Mouse (Mus musculus) embryonic facial prominence, embryonic 14.5 days (tissue): Measurements from ENCODE around the gene Traf5. TPM values are rescaled to one million over a fixed set of nuclear protein-coding genes. Genes with fewer than 3 reads are reported as not detected.
A peak's percentile ranks its signal among the peaks of the same experiment; 100 is the strongest.

Experiments used
- ATAC-seq: fragments of 200-750 bp; cut with Nextera tagmentation; 2 replicates; pipeline ENCODE4 v1.8.0; 2017; ENCODE audit warnings: low read depth, moderate number of reproducible peaks, moderate TSS enrichment
- DNase-seq: peaks from one replicate; pipeline ENCODE4 v3.0.0-alpha.2; 2015; ENCODE audit warnings: low spot score
- H3K27ac ChIP-seq: fragments of 300-500 bp; sonication (generic); replicated peaks from 2 replicates; pipeline ENCODE4 v1.5.1; 2014; ENCODE audit warnings: low read depth, mild to moderate bottlenecking, low read length, moderate library complexity
- H3K27me3 ChIP-seq: fragments of 300-500 bp; sonication (generic); replicated peaks from 2 replicates; pipeline ENCODE4 v1.6.1; 2014; ENCODE audit warnings: low read length; ENCODE audit not compliant: control insufficient read depth, insufficient read depth
- H3K36me3 ChIP-seq: fragments of 300-500 bp; sonication (generic); 2 replicates; pipeline ENCODE4 v1.6.1; 2014; ENCODE audit warnings: low read length, mixed read lengths; ENCODE audit not compliant: control insufficient read depth, insufficient read depth
- H3K4me1 ChIP-seq: fragments of 300-500 bp; sonication (generic); 2 replicates; pipeline ENCODE4 v1.6.1; 2014; ENCODE audit warnings: antibody characterized with exemption, low read length; ENCODE audit not compliant: control insufficient read depth, insufficient read depth
- H3K4me2 ChIP-seq: fragments of 300-500 bp; sonication (generic); 2 replicates; pipeline ENCODE4 v1.6.1; 2014; ENCODE audit warnings: low read depth, mild to moderate bottlenecking, low read length, moderate library complexity, mixed read lengths
- H3K4me3 ChIP-seq: fragments of 300-500 bp; sonication (generic); 2 replicates; pipeline ENCODE4 v1.5.1; 2014; ENCODE audit warnings: low read depth, mild to moderate bottlenecking, low read length
- H3K9ac ChIP-seq: fragments of 300-500 bp; sonication (generic); 2 replicates; pipeline ENCODE4 v1.6.1; 2014; ENCODE audit warnings: low read depth, mild to moderate bottlenecking, low read length, moderate library complexity, mixed read lengths
- H3K9me3 ChIP-seq: fragments of 300-500 bp; sonication (generic); 2 replicates; pipeline ENCODE4 v1.6.1; 2016; ENCODE audit warnings: low read length; ENCODE audit not compliant: control insufficient read depth
- WGBS: fragments of 180-500 bp; shearing (Covaris S2); extraction: QIAGEN DNeasy Blood & Tissue Kit; methylation state at CpG from one replicate; pipeline ENCODE4 v1.1.7; 2014; 5-methylcytosine and 5-hydroxymethylcytosine counted together
- polyA plus RNA-seq: library from polyadenylated mRNA; unstranded; fragments of >200 nt; fragmentation: Nextera tagmentation; extraction: Ambion mirVana; gene quantifications from 2 replicates; pipeline ENCODE4 v1.2.1, GENCODE M21; 2014

The Traf5 gene
- polyA plus RNA-seq, 1 experiment from 2014 or later = 19.7 TPM

DNA sequence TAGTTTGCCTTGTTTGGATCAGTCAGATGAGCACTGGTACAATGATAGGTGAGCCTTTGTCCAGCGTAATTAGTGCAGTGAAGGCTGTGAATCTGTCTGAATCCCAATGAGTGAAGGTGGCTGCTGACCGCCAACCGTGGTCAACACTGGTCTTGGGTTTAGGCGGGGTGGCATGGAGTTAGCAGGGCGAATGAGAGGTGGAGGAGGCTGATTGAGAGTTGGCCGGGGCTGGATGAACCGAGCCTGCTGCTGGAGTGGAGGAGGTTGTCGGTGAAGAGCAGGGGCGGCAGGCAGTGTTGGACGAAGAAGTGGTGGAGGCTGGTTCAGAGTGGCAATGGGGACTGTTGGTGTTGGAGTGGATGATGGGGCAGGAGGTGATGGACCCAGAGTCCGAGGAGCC lies 8.4 kb upstream of the Traf5 start:
- Histone ChIP-seq H3K9ac (no peak overlapping the region), H3K4me1 (no peaks in the 10 kb centered on the region), H3K27ac (no peak overlapping the region), H3K27me3 (no peaks in the 10 kb centered on the region), H3K4me2 (no peak overlapping the region), H3K4me3 (no peak overlapping the region), H3K36me3 (peaks cover 39% of the 10 kb centered on the region), H3K9me3 (no peaks in the 10 kb centered on the region)
- ATAC-seq = no peak
- WGBS = 94% methylated on average over 11 of the region's 11 CpGs
- DNase-seq = no peak

GRCm38 (mm10) chr1:192095626-192096025 lies 3.3 kb upstream of the Traf5 start:
- no peak overlapping the region for H3K4me2 ChIP-seq
- peaks cover 10% of the 10 kb centered on the region for H3K4me1 ChIP-seq
- DNase-seq (no peak), ATAC-seq (no peak)
- H3K9ac ChIP-seq = no peak overlapping the region
- WGBS = 92% methylated on average over 5 of the region's 5 CpGs
- peaks cover 9% of the 10 kb centered on the region for H3K36me3 ChIP-seq
- no peaks in the 10 kb centered on the region for H3K9me3 ChIP-seq
- no peaks in the 10 kb centered on the region for H3K27me3 ChIP-seq
- no peak overlapping the region for H3K4me3 ChIP-seq
- no peak overlapping the region for H3K27ac ChIP-seq

DNA sequence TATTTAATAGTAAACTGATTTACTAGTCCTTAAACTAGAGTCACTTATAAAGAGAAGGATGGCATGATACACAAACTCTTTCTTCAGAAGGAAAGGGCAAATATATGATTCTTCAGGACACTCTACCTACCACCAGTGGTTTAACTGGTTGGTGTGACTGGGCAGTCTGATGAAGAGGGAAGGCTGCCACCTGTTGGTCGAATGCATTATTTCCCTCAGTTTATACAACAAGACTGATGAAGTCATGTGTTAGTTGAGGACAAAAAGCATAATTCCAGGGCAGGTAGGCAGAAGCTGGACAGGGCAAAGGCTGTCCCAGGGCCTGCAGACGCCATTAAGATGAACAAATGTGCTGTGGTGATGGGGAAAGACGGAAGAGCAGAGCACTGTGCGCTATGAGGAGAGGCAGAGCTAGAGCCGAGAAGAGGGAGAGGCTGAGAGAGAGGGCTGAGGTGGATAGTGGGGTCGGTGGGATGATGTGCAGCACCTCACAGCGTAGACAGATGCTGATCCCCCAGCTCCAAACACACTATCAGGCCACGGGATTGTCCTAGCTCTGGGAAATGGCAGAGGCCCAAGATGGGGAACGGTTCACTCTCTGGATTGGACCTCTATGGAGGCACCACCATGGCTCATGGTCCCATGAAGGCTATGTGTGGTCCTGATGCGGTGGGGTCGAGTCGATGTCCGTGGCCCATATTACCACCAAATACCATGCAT lies 2.3 kb upstream of the Traf5 start:
- H3K4me2 ChIP-seq = no peak overlapping the region
- no peak overlapping the region for H3K9ac ChIP-seq
- H3K27me3 ChIP-seq = no peaks in the 10 kb centered on the region
- no peak overlapping the region for H3K4me3 ChIP-seq
- ATAC-seq (no peak), DNase-seq (peak; percentile 69)
- H3K4me1 ChIP-seq = peaks cover 17% of the 10 kb centered on the region
- H3K9me3 ChIP-seq = no peaks in the 10 kb centered on the region
- 61% methylated on average over 13 of the region's 13 CpGs for WGBS
- H3K27ac ChIP-seq = no peak overlapping the region
- peaks cover 6% of the 10 kb centered on the region; the same call in 1 of the 2 replicates for H3K36me3 ChIP-seq

DNA sequence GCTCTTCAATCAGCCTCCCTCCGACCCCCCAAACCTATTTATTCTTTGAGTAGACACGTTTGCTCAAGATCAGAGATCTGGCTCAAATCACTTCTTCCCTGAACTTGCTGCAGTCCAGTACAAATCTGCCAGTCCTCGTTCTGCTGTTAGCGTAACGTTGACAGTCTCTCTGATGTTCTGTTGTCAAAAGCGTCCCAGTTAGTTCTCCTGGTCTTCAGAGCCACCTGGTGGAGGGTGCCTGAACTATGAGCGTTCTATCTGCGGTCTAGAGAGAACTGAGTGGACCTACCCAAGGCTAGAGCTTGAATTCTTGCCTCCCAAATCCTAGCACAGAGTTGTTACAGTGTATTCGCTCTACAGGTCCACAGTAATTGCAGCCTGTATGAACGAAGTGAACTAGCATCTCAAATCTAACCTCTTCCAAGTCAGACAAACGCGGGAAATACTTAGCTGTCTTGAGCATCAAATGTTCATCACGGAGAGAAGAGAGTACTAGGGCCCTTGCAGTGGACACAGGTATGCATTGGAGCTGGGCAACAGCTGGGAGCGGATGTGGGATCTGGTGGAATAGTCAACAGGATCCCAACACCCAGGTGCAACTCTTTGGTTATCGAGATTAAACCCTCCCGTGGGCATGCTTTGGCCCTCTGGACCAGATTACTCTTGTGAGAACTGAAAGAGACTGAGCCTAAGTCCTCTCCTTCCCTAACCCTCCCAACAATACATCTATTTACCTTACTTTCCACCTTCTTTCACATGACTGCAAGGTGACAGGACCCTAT lies 711 bp upstream of the Traf5 start:
- peak overlapping the region; percentile 77; the same call in 1 of the 2 replicates for H3K9ac ChIP-seq
- no peak overlapping the region for H3K27ac ChIP-seq

DNA sequence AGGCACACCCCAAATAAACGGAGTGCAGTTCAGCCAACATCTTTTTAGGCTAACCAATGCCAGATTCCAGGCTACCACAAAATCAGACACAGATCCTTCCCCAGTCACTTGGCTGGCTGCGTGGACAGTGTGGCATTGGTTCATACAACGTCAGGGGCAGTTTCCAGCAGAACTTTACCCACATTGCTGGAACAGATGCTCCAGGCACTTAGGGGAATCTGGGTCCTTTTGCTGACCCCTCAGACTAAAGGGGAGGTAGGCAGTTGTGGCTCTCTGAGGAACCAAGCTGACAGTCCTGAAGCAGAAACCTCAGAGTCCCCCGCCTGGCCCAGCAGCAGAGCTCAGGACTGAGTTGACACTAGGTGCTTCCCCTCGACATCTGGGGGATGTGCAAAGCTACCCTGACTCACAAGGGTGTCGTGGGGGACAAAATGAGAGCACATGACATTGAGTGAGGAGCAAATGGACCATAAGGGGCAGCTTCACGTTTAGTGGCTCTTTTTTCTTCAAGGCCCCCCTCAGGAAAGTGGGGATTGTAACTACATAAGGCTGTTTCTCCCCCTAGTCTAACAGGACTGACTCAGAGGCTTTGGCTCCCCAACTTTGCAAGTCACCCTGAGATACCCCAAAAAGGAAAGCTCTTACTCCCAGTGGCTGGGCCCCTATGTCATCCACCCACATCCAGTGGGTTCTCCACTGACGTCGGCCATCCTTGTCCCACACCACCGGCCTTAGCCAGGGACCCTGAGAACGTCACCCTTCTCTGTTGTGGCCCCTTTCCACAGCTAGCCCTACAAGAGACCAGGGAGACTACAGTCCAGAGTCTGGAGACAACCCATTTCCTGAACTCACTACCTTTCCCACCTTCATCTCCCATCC lies 1.4 kb downstream of the Traf5 start:
- 56% methylated on average over 11 of the region's 11 CpGs for WGBS
- Histone ChIP-seq H3K4me2 (peak overlapping the region; percentile 92), H3K27ac (peak overlapping the region; percentile 28), H3K9ac (peak overlapping the region; percentile 77; the same call in 1 of the 2 replicates), H3K27me3 (no peaks in the 10 kb centered on the region), H3K4me1 (peaks cover 25% of the 10 kb centered on the region), H3K9me3 (no peaks in the 10 kb centered on the region), H3K36me3 (no peaks in the 10 kb centered on the region), H3K4me3 (peak overlapping the region; percentile 64)
- ATAC-seq (no peak), DNase-seq (no peak)

More for the DNA sequence above, 711 bp upstream of the Traf5 start:
- DNase-seq (peak; percentile 92), ATAC-seq (peak; percentile 82)
- H3K4me3 ChIP-seq = peak overlapping the region; percentile 64
- peaks cover 23% of the 10 kb centered on the region for H3K4me1 ChIP-seq
- 31% methylated on average over 16 of the region's 16 CpGs for WGBS
- no peaks in the 10 kb centered on the region for H3K27me3 ChIP-seq
- H3K4me2 ChIP-seq = peak overlapping the region; percentile 92
- H3K36me3 ChIP-seq = no peaks in the 10 kb centered on the region; the same call in 1 of the 2 replicates
- no peaks in the 10 kb centered on the region for H3K9me3 ChIP-seq

- Histone ChIP-seq H3K9me3 (no peaks in the 10 kb centered on the region), H3K9ac (no peak overlapping the region), H3K4me3 (no peak overlapping the region), H3K27me3 (no peaks in the 10 kb centered on the region), H3K4me1 (peaks cover 25% of the 10 kb centered on the region), H3K36me3 (no peaks in the 10 kb centered on the region), H3K4me2 (peak overlapping the region; percentile 92), H3K27ac (no peak overlapping the region)
- WGBS = 60% methylated on average over 3 of the region's 3 CpGs
- ATAC-seq (no peak), DNase-seq (peak; percentile 74)
Observed at GRCm38 (mm10) chr1:192090281-192090680, 2.1 kb downstream of the Traf5 start.

GRCm38 (mm10) chr1:192089208-192090166 lies 2.9 kb downstream of the Traf5 start:
- ATAC-seq = no peak

More at GRCm38 (mm10) chr1:192089208-192090166, 2.9 kb downstream of the Traf5 start:
- no peaks in the 10 kb centered on the region for H3K9me3 ChIP-seq
- no peak overlapping the region for H3K4me3 ChIP-seq
- H3K9ac ChIP-seq = no peak overlapping the region
- peak; percentile 63 for DNase-seq
- H3K4me2 ChIP-seq = peak overlapping the region; percentile 92
- H3K27me3 ChIP-seq = no peaks in the 10 kb centered on the region
- no peaks in the 10 kb centered on the region for H3K36me3 ChIP-seq
- H3K4me1 ChIP-seq = peaks cover 25% of the 10 kb centered on the region
- WGBS = 68% methylated on average over 9 of the region's 9 CpGs
- no peak overlapping the region for H3K27ac ChIP-seq
